Mouse (Mus musculus): ENCODE measurements around the gene Ndufs4.
A peak's percentile ranks its signal among the peaks of the same experiment; 100 is the strongest.
"Not testable (repeated sequence)": the region's sequence is repeated elsewhere in the genome, so short reads cannot be mapped to it uniquely, and the experiment has no call there.

The Ndufs4 gene

GRCm38 (mm10) chr13:114319835-114320389 lies 68.1 kb downstream of the Ndufs4 start:
- no peak for DNase-seq (ENCODE audit: low spot score)

GRCm38 (mm10) chr13:114319136-114319535 lies 68.9 kb downstream of the Ndufs4 start:
- DNase-seq (ENCODE audit: low spot score): no peak

- DNase-seq (ENCODE audit: low spot score): no peak
These were observed 72.7 kb downstream of the Ndufs4 start for GRCm38 (mm10) chr13:114315374-114315773.

GRCm38 (mm10) chr13:114314953-114315352 lies 73.1 kb downstream of the Ndufs4 start:
- no peak for DNase-seq (ENCODE audit: low spot score)

GRCm38 (mm10) chr13:114310591-114310990 lies 77.5 kb downstream of the Ndufs4 start:
- no peak for DNase-seq (ENCODE audit: low spot score)

- no peak for DNase-seq (ENCODE audit: low spot score)
These were observed 83.4 kb downstream of the Ndufs4 start for GRCm38 (mm10) chr13:114304684-114305083.

- no peak for DNase-seq (ENCODE audit: low spot score)
These were observed 84.4 kb downstream of the Ndufs4 start for GRCm38 (mm10) chr13:114303466-114304175.

- no peak for DNase-seq (ENCODE audit: low spot score)
These were observed 90.3 kb downstream of the Ndufs4 start for GRCm38 (mm10) chr13:114297761-114298160.

- no peak for DNase-seq (ENCODE audit: low spot score)
These were observed 91.5 kb downstream of the Ndufs4 start for GRCm38 (mm10) chr13:114296556-114296955.

- no peak for DNase-seq (ENCODE audit: low spot score)
These were observed 98.6 kb downstream of the Ndufs4 start for GRCm38 (mm10) chr13:114289411-114289810.

- DNase-seq (ENCODE audit: low spot score): no peak
These were observed 99.5 kb downstream of the Ndufs4 start for GRCm38 (mm10) chr13:114288511-114288910.

GRCm38 (mm10) chr13:114278690-114279089 lies 109.4 kb downstream of the Ndufs4 start:
- not testable (repeated sequence) for DNase-seq (ENCODE audit: low spot score)

GRCm38 (mm10) chr13:114277277-114277676 lies 110.8 kb downstream of the Ndufs4 start:
- DNase-seq (ENCODE audit: low spot score): no peak

- DNase-seq (ENCODE audit: low spot score): no peak
These were observed 116.5 kb downstream of the Ndufs4 start for GRCm38 (mm10) chr13:114271410-114272105.

- DNase-seq (ENCODE audit: low spot score): no peak
These were observed 120.3 kb downstream of the Ndufs4 start for GRCm38 (mm10) chr13:114267741-114268140.

GRCm38 (mm10) chr13:114260486-114261205 lies 127.4 kb downstream of the Ndufs4 start:
- DNase-seq (ENCODE audit: low spot score): peak; percentile 47

- DNase-seq (ENCODE audit: low spot score): no peak
These were observed 133.4 kb downstream of the Ndufs4 start for GRCm38 (mm10) chr13:114254697-114255096.
